Mouse (Mus musculus) lung, postnatal 0 days (tissue): ENCODE data around the gene Ptpro.

Experiments used
- CTCF ChIP-seq: IDR thresholded peaks from 2 replicates; pipeline ENCODE4 v1.5.1; 2016; ENCODE audit warnings: antibody characterized with exemption, mild to moderate bottlenecking
- EP300 ChIP-seq: IDR thresholded peaks from 2 replicates; pipeline ENCODE4 v1.6.1; 2016; ENCODE audit warnings: antibody characterized with exemption, mild to moderate bottlenecking, control low read depth

DNA sequence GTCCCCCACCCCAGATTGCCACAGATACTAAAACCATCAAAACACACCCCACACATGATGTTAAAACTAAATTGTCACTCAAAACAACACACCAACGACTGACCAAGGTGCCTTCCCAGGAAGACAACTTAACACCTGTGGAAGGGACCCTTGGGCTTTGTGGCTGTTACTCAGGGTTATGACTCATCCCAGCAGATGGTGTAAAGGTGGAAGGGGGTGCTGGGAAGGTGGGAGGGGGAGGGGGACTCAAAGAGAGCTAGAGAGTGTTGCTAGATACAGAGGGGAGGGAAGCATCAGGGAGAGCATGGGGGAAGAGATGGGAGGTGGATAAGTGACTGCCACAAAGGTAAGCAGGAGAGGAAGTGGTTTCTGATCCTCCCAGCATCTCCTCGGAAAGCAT, 239.5 kb downstream of the Ptpro start:
- TF ChIP-seq EP300 (no peak), CTCF (no peak)
